Mouse (Mus musculus): ENCODE measurements at regions not wholly inside any gene's neighbourhood (a gene's known extent, or its start where the extent isn't known, plus 50 kb on each side); places are given as distances from the start of the nearest gene placed in this dataset.

- H3K9me3 ChIP-seq (replicated peaks; ENCODE audit: control insufficient read depth, low read length) = no peaks in the 10 kb centered on the region
- H3K4me2 ChIP-seq (ENCODE audit: low read depth, low read length) = no peak overlapping the region
- H3K9ac ChIP-seq (ENCODE audit: low read length) = no peak overlapping the region
- H3K4me1 ChIP-seq (ENCODE audit: control insufficient read depth, insufficient read depth, low read length) = no peaks in the 10 kb centered on the region
- ATAC-seq (replicated peaks; ENCODE audit: extremely low read depth, insufficient read depth, low FRiP score) = no peak
- H3K27ac ChIP-seq (ENCODE audit: low read length) = no peak overlapping the region
- H3K36me3 ChIP-seq (ENCODE audit: control insufficient read depth, insufficient read depth) = no peaks in the 10 kb centered on the region
- H3K27me3 ChIP-seq (ENCODE audit: control insufficient read depth, insufficient read depth, low read length) = no peaks in the 10 kb centered on the region
- 75% methylated on average over 6 of the region's 6 CpGs for WGBS
- no peak overlapping the region for H3K4me3 ChIP-seq (ENCODE audit: low read length)
Observed at GRCm38 (mm10) chr13:32419326-32419725, 80.8 kb upstream of the Gmds start.

- WGBS = 83% methylated on average over 2 of the region's 2 CpGs
- no peak overlapping the region for H3K27ac ChIP-seq (ENCODE audit: low read length)
- ATAC-seq (replicated peaks; ENCODE audit: extremely low read depth, insufficient read depth, low FRiP score) = no peak
Observed at GRCm38 (mm10) chr13:32418655-32419054, 80.1 kb upstream of the Gmds start.

GRCm38 (mm10) chr13:32417907-32418306 lies 79.4 kb upstream of the Gmds start:
- ATAC-seq (replicated peaks; ENCODE audit: extremely low read depth, insufficient read depth, low FRiP score) = no peak
- no peak overlapping the region for H3K9ac ChIP-seq (ENCODE audit: low read length)
- no peaks in the 10 kb centered on the region for H3K36me3 ChIP-seq (ENCODE audit: control insufficient read depth, insufficient read depth)
- H3K27ac ChIP-seq (ENCODE audit: low read length) = no peak overlapping the region
- no peak overlapping the region for H3K4me2 ChIP-seq (ENCODE audit: low read depth, low read length)
- no peaks in the 10 kb centered on the region for H3K27me3 ChIP-seq (ENCODE audit: control insufficient read depth, insufficient read depth, low read length)
- no peak overlapping the region for H3K4me3 ChIP-seq (ENCODE audit: low read length)
- H3K4me1 ChIP-seq (ENCODE audit: control insufficient read depth, insufficient read depth, low read length) = no peaks in the 10 kb centered on the region
- H3K9me3 ChIP-seq (replicated peaks; ENCODE audit: control insufficient read depth, low read length) = no peaks in the 10 kb centered on the region

More at GRCm38 (mm10) chr13:32418655-32419054, 80.1 kb upstream of the Gmds start:
- no peaks in the 10 kb centered on the region for H3K9me3 ChIP-seq (replicated peaks; ENCODE audit: control insufficient read depth, low read length)
- no peaks in the 10 kb centered on the region for H3K27me3 ChIP-seq (ENCODE audit: control insufficient read depth, insufficient read depth, low read length)
- no peaks in the 10 kb centered on the region for H3K36me3 ChIP-seq (ENCODE audit: control insufficient read depth, insufficient read depth)
- H3K4me2 ChIP-seq (ENCODE audit: low read depth, low read length) = no peak overlapping the region
- no peak overlapping the region for H3K9ac ChIP-seq (ENCODE audit: low read length)
- no peak overlapping the region for H3K4me3 ChIP-seq (ENCODE audit: low read length)
- H3K4me1 ChIP-seq (ENCODE audit: control insufficient read depth, insufficient read depth, low read length) = no peaks in the 10 kb centered on the region

GRCm38 (mm10) chr13:32411287-32411935 lies 72.9 kb upstream of the Gmds start:
- WGBS = 30% methylated on average over 14 of the region's 14 CpGs
- peak; percentile 83 for ATAC-seq (replicated peaks; ENCODE audit: extremely low read depth, insufficient read depth, low FRiP score)
- no peak overlapping the region for H3K9ac ChIP-seq (ENCODE audit: low read length)
- no peaks in the 10 kb centered on the region for H3K9me3 ChIP-seq (replicated peaks; ENCODE audit: control insufficient read depth, low read length)
- H3K27me3 ChIP-seq (ENCODE audit: control insufficient read depth, insufficient read depth, low read length) = no peaks in the 10 kb centered on the region
- no peak overlapping the region for H3K4me3 ChIP-seq (ENCODE audit: low read length)
- no peak overlapping the region for H3K27ac ChIP-seq (ENCODE audit: low read length)
- no peak overlapping the region for H3K4me2 ChIP-seq (ENCODE audit: low read depth, low read length)
- no peaks in the 10 kb centered on the region for H3K4me1 ChIP-seq (ENCODE audit: control insufficient read depth, insufficient read depth, low read length)
- H3K36me3 ChIP-seq (ENCODE audit: control insufficient read depth, insufficient read depth) = no peaks in the 10 kb centered on the region

GRCm38 (mm10) chr13:32410065-32410464 lies 71.5 kb upstream of the Gmds start:
- Histone ChIP-seq H3K4me1 (ENCODE audit: control insufficient read depth, insufficient read depth, low read length) (no peaks in the 10 kb centered on the region), H3K4me2 (ENCODE audit: low read depth, low read length) (no peak overlapping the region), H3K9me3 (replicated peaks; ENCODE audit: control insufficient read depth, low read length) (no peaks in the 10 kb centered on the region), H3K9ac (ENCODE audit: low read length) (no peak overlapping the region), H3K36me3 (ENCODE audit: control insufficient read depth, insufficient read depth) (no peaks in the 10 kb centered on the region), H3K4me3 (ENCODE audit: low read length) (no peak overlapping the region), H3K27ac (ENCODE audit: low read length) (no peak overlapping the region), H3K27me3 (ENCODE audit: control insufficient read depth, insufficient read depth, low read length) (no peaks in the 10 kb centered on the region)
- WGBS = 66% methylated on average over 6 of the region's 6 CpGs
- ATAC-seq (replicated peaks; ENCODE audit: extremely low read depth, insufficient read depth, low FRiP score) = no peak

GRCm38 (mm10) chr13:32398616-32399015 lies 60.1 kb upstream of the Gmds start:
- no peaks in the 10 kb centered on the region for H3K36me3 ChIP-seq (ENCODE audit: control insufficient read depth, insufficient read depth)
- H3K9ac ChIP-seq (ENCODE audit: low read length) = no peak overlapping the region
- no peaks in the 10 kb centered on the region for H3K4me1 ChIP-seq (ENCODE audit: control insufficient read depth, insufficient read depth, low read length)
- WGBS = 62% methylated on average over 1 of the region's 1 CpGs
- H3K27ac ChIP-seq (ENCODE audit: low read length) = no peak overlapping the region
- no peak for ATAC-seq (replicated peaks; ENCODE audit: extremely low read depth, insufficient read depth, low FRiP score)
- no peaks in the 10 kb centered on the region for H3K27me3 ChIP-seq (ENCODE audit: control insufficient read depth, insufficient read depth, low read length)
- H3K9me3 ChIP-seq (replicated peaks; ENCODE audit: control insufficient read depth, low read length) = no peaks in the 10 kb centered on the region; the same call in 1 of the 2 replicates
- H3K4me2 ChIP-seq (ENCODE audit: low read depth, low read length) = no peak overlapping the region
- no peak overlapping the region for H3K4me3 ChIP-seq (ENCODE audit: low read length)

Measured in heart, embryonic 16.5 days (tissue).